Mouse (Mus musculus) midbrain, embryonic 14.5 days (tissue): ENCODE results near the gene Nid1. TPM values are rescaled to one million over a fixed set of nuclear protein-coding genes. Genes with fewer than 3 reads are reported as not detected.
"Not testable (repeated sequence)": the region's sequence is repeated elsewhere in the genome, so short reads cannot be mapped to it uniquely, and the experiment has no call there.

ENCODE experiments used
- ATAC-seq: fragments of 200-750 bp; cut with Nextera tagmentation; 2 replicates; pipeline ENCODE4 v1.8.0; 2017; ENCODE audit warnings: moderate number of reproducible peaks, moderate library complexity; ENCODE audit not compliant: low FRiP score, low TSS enrichment
- DNase-seq: peaks from one replicate; pipeline ENCODE4 v3.0.0-alpha.2; 2015
- H3K27ac ChIP-seq: fragments of 300-500 bp; sonication (generic); replicated peaks from 2 replicates; pipeline ENCODE4 v1.5.1; 2014; ENCODE audit warnings: mild to moderate bottlenecking, low read depth, low read length, moderate library complexity
- H3K27me3 ChIP-seq: fragments of 300-500 bp; sonication (generic); 2 replicates; pipeline ENCODE4 v1.6.1; 2014; ENCODE audit warnings: low read length, control low read depth, mixed read lengths; ENCODE audit not compliant: control insufficient read depth, insufficient read depth
- H3K36me3 ChIP-seq: fragments of 300-500 bp; sonication (generic); 2 replicates; pipeline ENCODE4 v1.6.1; 2014; ENCODE audit warnings: low read length, control low read depth; ENCODE audit not compliant: control insufficient read depth, insufficient read depth
- H3K4me1 ChIP-seq: fragments of 300-500 bp; sonication (generic); 2 replicates; pipeline ENCODE4 v1.6.1; 2014; ENCODE audit warnings: mild to moderate bottlenecking, antibody characterized with exemption, low read length, control low read depth; ENCODE audit not compliant: control insufficient read depth, insufficient read depth
- H3K4me2 ChIP-seq: fragments of 300-500 bp; sonication (generic); 2 replicates; pipeline ENCODE4 v1.6.1; 2014; ENCODE audit warnings: mild to moderate bottlenecking, low read length, moderate library complexity
- H3K4me3 ChIP-seq: fragments of 300-500 bp; sonication (generic); replicated peaks from 2 replicates; pipeline ENCODE4 v1.5.1; 2014; ENCODE audit warnings: low read depth, low read length
- H3K9ac ChIP-seq: fragments of 300-500 bp; sonication (generic); replicated peaks from 2 replicates; pipeline ENCODE4 v1.6.1; 2014; ENCODE audit warnings: mild to moderate bottlenecking, low read length, moderate library complexity
- H3K9me3 ChIP-seq: fragments of 300-500 bp; sonication (generic); 2 replicates; pipeline ENCODE4 v1.6.1; 2016; ENCODE audit warnings: low read length, control low read depth, mixed read lengths; ENCODE audit not compliant: control insufficient read depth
- WGBS: fragments of 180-500 bp; shearing (Covaris S2); extraction: QIAGEN DNeasy Blood & Tissue Kit; methylation state at CpG from one replicate; pipeline ENCODE4 v1.1.7; 2014; 5-methylcytosine and 5-hydroxymethylcytosine counted together
- polyA plus RNA-seq: library from polyadenylated mRNA; unstranded; fragments of >200 nt; fragmentation: Nextera tagmentation; extraction: Ambion mirVana; gene quantifications from 2 replicates; pipeline ENCODE4 v1.2.1, GENCODE M21; 2014

Gene Nid1
- polyA plus RNA-seq, 1 experiment from 2014 or later = 49.1 TPM

- H3K9me3 ChIP-seq, H3K27ac ChIP-seq, H3K36me3 ChIP-seq, DNase-seq, ATAC-seq, H3K27me3 ChIP-seq, H3K4me3 ChIP-seq, H3K4me2 ChIP-seq, H3K9ac ChIP-seq, H3K4me1 ChIP-seq: not testable (repeated sequence)
- no CpG with 5 or more reads among the region's 6 CpGs for WGBS
Measured at GRCm38 (mm10) chr13:13405511-13405910, 31.8 kb upstream of the Nid1 start.

DNA sequence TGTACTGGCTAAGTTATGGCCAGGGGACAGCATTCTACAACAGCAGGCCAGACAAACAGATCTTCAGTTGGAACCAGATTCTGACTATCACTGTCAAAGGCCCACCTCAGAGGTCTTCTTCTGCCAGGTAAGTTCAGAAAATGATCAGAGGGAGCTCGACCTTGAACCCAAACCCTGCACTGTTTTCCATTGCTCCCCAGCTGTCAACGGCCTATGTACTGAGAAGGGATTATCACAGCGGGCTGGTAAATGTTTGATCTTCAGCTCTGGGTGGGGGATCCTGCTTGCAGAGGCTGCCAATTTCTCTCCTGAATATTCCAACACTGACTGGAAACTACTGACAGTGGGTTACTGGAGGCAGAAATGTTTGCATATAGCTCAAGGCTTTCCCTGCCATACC, 23.1 kb upstream of the Nid1 start:
- no peaks in the 10 kb centered on the region for H3K36me3 ChIP-seq
- H3K4me2 ChIP-seq = no peak overlapping the region
- DNase-seq (no peak), ATAC-seq (no peak)
- H3K27ac ChIP-seq = no peak overlapping the region
- H3K4me1 ChIP-seq = no peaks in the 10 kb centered on the region
- H3K9me3 ChIP-seq = no peaks in the 10 kb centered on the region
- 69% methylated on average over 3 of the region's 3 CpGs for WGBS
- no peaks in the 10 kb centered on the region for H3K27me3 ChIP-seq
- no peak overlapping the region for H3K4me3 ChIP-seq
- H3K9ac ChIP-seq = no peak overlapping the region

DNA sequence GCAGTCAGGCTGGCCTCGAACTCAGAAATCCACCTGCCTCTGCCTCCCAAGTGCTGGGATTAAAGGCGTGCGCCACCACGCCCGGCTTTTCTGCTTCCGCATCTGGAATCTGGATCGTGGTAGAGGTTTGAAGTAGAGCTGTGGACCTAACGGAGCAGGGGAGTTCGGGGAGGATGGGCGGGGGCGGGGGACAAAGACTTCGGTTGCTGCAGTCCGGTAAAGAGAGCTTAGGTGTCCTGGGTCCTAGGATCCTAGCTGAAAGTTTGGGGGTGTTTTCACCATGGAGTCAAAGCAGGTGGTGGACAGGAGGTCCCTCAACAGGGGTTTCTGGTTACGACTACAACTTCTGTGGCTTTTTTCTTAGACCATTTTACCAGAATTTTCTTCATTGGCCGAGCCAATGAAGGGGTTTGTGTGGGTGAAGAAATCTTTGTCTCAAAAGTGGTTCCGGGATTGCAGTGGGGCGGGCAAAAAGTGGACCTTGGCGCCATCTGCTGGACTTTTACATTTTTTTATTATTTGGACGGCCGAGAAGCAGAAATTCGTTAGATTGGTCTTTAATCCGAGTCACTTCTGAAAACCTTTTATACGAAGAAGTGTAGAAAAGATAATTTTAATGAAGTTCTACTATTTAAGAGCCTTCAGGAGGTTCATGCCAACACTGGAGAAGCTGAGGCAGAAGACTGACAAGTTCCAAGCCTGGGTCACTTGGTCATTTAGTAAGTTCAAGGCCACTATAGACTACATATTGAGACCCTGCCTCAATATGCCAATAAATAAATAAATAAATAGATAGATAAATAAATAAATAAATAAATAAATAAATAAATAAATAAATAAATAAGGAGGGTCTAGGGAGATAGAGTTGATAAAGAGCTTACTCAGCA, 22.0 kb upstream of the Nid1 start:
- not testable (repeated sequence) for H3K4me2 ChIP-seq, H3K4me3 ChIP-seq, H3K27me3 ChIP-seq, H3K9me3 ChIP-seq, H3K9ac ChIP-seq, H3K36me3 ChIP-seq, H3K4me1 ChIP-seq, H3K27ac ChIP-seq
- ATAC-seq = peak; percentile 62; the same call in 1 of the 2 replicates
- DNase-seq = peak; percentile 82
- 44% methylated on average over 22 of the region's 23 CpGs for WGBS

DNA sequence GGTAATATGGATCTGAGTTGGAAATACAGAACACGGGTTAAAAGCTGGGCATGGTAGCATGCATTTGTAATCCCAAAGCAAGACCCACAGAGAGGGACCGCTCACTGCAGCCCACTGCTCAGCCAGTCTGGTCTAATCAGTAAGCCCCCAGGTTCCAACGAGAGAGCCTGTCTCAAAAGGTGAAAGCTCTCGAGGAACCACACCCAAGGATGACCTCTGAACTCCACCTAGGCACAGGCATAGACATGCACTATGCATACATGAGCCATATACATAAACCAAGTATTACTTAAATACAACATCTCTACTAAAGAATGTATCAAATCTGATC, 21.4 kb upstream of the Nid1 start:
- not testable (repeated sequence) for H3K9ac ChIP-seq, H3K4me3 ChIP-seq, H3K9me3 ChIP-seq, H3K36me3 ChIP-seq, H3K4me2 ChIP-seq, DNase-seq, H3K4me1 ChIP-seq, H3K27me3 ChIP-seq, H3K27ac ChIP-seq
- ATAC-seq = 0 out of 2 replicates have a peak, but pooled peaks have one; percentile 50
- WGBS = 84% methylated on average over 2 of the region's 4 CpGs

GRCm38 (mm10) chr13:13418859-13419258, 18.5 kb upstream of the Nid1 start:
- WGBS = 94% methylated on average over 6 of the region's 12 CpGs
- not testable (repeated sequence) for H3K36me3 ChIP-seq, H3K4me2 ChIP-seq, H3K4me3 ChIP-seq, H3K4me1 ChIP-seq, H3K27me3 ChIP-seq, H3K27ac ChIP-seq, H3K9ac ChIP-seq, H3K9me3 ChIP-seq, ATAC-seq, DNase-seq

GRCm38 (mm10) chr13:13423301-13423700, 14.1 kb upstream of the Nid1 start:
- not testable (repeated sequence) for H3K9me3 ChIP-seq, H3K9ac ChIP-seq, H3K27ac ChIP-seq, H3K4me2 ChIP-seq, H3K4me1 ChIP-seq, DNase-seq, H3K27me3 ChIP-seq, H3K4me3 ChIP-seq, H3K36me3 ChIP-seq, ATAC-seq
- 73% methylated on average over 2 of the region's 5 CpGs for WGBS

DNA sequence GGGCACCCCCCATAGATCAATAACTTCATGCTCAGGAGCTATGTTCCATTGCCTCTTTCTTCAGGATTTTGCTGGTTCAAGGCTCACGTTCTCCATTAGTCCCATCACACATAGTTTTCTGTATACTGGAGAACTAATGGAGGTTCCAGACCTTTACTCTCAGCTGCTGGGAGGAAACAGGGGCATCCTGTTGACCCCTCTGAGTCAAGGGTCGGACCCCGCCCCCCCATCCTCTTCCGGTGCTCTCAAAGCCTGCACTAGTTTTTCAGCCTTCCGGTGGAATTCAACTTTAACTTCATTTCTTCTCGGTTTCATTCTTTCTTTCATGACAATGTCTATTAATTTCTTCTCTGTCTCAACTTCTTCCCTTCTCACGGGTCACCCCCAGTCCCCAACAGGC, 1.2 kb upstream of the Nid1 start:
- not testable (repeated sequence) for H3K9ac ChIP-seq, H3K27ac ChIP-seq, H3K4me1 ChIP-seq, H3K9me3 ChIP-seq, H3K4me2 ChIP-seq, H3K27me3 ChIP-seq, ATAC-seq, H3K4me3 ChIP-seq, DNase-seq, H3K36me3 ChIP-seq
- 94% methylated on average over 3 of the region's 7 CpGs for WGBS

- ATAC-seq = peak; percentile 5; the same call in 1 of the 2 replicates
- not testable (repeated sequence) for H3K9me3 ChIP-seq, H3K27ac ChIP-seq, H3K4me3 ChIP-seq, H3K4me1 ChIP-seq, H3K9ac ChIP-seq, DNase-seq, H3K36me3 ChIP-seq, H3K4me2 ChIP-seq, H3K27me3 ChIP-seq
- 8% methylated on average over 13 of the region's 28 CpGs for WGBS
Measured at GRCm38 (mm10) chr13:13438112-13438953, 982 bp downstream of the Nid1 start.
